Mouse (Mus musculus): ENCODE results near the gene Adcy6.

DNA sequence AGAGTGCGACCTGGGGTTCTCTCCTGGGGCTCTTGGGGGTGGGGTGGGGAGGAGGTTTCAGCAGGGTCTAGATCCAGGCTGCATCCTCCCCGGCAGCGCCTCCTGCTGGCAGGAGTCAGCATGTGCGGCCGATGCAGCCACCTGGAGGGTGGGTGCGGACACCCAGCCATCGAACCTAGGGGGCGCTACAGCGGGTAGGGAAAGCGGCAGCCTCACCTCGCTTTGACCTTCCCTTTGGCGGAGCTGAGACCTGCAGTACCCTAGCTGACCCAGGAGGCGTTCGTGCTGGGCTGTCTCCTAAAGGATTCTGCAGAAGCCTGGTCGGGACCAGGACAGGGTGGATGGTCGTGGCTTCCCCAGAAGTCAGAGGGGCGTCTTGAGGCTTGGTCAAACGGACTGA, 21.6 kb upstream of the Adcy6 start:
- peak; percentile 55 for TF ChIP-seq CTCF (IDR thresholded peaks at IDR 0.05; ENCODE audit: insufficient read depth, low read length)
- TF ChIP-seq POLR2A (IDR thresholded peaks at IDR 0.05; ENCODE audit: borderline replicate concordance, extremely low read depth, low read depth, low read length), result no peak
